Mouse (Mus musculus) stomach, postnatal 0 days (tissue): ENCODE measurements around the gene Flad1. TPM values are rescaled to one million over a fixed set of nuclear protein-coding genes. Genes with fewer than 3 reads are reported as not detected.

Source experiments
- ATAC-seq: fragments of 200-750 bp; cut with Nextera tagmentation; 2 replicates; pipeline ENCODE4 v1.8.0; 2017; ENCODE audit not compliant: low FRiP score, low TSS enrichment
- DNase-seq: peaks from one replicate; pipeline ENCODE4 v3.0.0-alpha.2; 2016; ENCODE audit warnings: low spot score
- H3K27ac ChIP-seq: fragments of 300-500 bp; sonication (generic); replicated peaks from 2 replicates; pipeline ENCODE4 v1.5.1; 2014; ENCODE audit warnings: mild to moderate bottlenecking, control low read depth
- H3K27me3 ChIP-seq: fragments of 300-500 bp; sonication (generic); 2 replicates; pipeline ENCODE4 v1.6.1; 2014; ENCODE audit warnings: low read length; ENCODE audit not compliant: control insufficient read depth, insufficient read depth
- H3K36me3 ChIP-seq: fragments of 300-500 bp; sonication (generic); 2 replicates; pipeline ENCODE4 v1.6.1; 2014; ENCODE audit warnings: low read length, mixed read lengths; ENCODE audit not compliant: control insufficient read depth, insufficient read depth
- H3K4me1 ChIP-seq: fragments of 300-500 bp; sonication (generic); replicated peaks from 2 replicates; pipeline ENCODE4 v1.6.1; 2014; ENCODE audit warnings: antibody characterized with exemption; ENCODE audit not compliant: control insufficient read depth, insufficient read depth
- H3K4me2 ChIP-seq: fragments of 300-500 bp; sonication (generic); replicated peaks from 2 replicates; pipeline ENCODE4 v1.6.1; 2014; ENCODE audit warnings: low read depth, mild to moderate bottlenecking, control low read depth, moderate library complexity
- H3K4me3 ChIP-seq: fragments of 300-500 bp; sonication (generic); 2 replicates; pipeline ENCODE4 v1.5.1; 2014; ENCODE audit warnings: low read depth, low read length, control low read depth
- H3K9ac ChIP-seq: fragments of 300-500 bp; sonication (generic); 2 replicates; pipeline ENCODE4 v1.6.1; 2014; ENCODE audit warnings: mild to moderate bottlenecking, low read length, control low read depth, mixed read lengths
- H3K9me3 ChIP-seq: fragments of 300-500 bp; sonication (generic); 2 replicates; pipeline ENCODE4 v1.6.1; 2016; ENCODE audit warnings: low read length; ENCODE audit not compliant: control insufficient read depth
- CTCF ChIP-seq: IDR thresholded peaks from 2 replicates; pipeline ENCODE4 v1.5.1; 2016; ENCODE audit warnings: antibody characterized with exemption, low read depth, mild to moderate bottlenecking, moderate library complexity
- EP300 ChIP-seq: optimal IDR thresholded peaks from 2 replicates; pipeline ENCODE3; 2016; ENCODE audit warnings: antibody characterized with exemption
- WGBS: fragments of 180-500 bp; shearing (Covaris S2); extraction: QIAGEN DNeasy Blood & Tissue Kit; methylation state at CpG from one replicate; pipeline ENCODE4 v1.1.7; 2014; 5-methylcytosine and 5-hydroxymethylcytosine counted together
- polyA plus RNA-seq: library from polyadenylated mRNA; unstranded; fragments of >200 nt; fragmentation: Nextera tagmentation; extraction: Ambion mirVana; gene quantifications from 2 replicates; pipeline ENCODE4 v1.2.1, GENCODE M21; 2015

Gene Flad1
- polyA plus RNA-seq, 1 experiment from 2014 or later, result 20.9 TPM

DNA sequence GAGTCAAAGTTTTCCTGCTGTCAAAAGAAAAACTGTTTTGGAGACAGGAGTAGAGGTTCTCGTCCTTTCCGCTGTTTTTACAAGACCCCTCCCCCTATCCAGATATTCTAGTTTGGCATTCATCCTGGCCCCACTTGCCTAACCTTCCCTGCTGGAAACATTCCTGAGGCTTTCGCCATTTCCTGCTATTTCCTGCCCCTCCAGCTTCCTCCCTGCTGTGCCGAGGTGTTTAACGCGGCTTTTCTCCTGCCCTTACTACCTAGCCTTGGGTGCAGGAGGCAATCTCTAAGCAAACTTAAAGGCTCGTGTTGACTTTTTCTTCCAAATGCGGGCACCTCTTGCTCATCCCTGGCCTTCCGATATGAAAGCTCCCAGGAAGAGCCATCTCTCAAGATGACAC is 7.9 kb upstream of the Flad1 start:
- 1% methylated on average over 9 of the region's 9 CpGs for WGBS
- Histone ChIP-seq H3K9ac (peak overlapping the region; percentile 88), H3K27me3 (no peaks in the 10 kb centered on the region), H3K27ac (peak overlapping the region; percentile 99), H3K4me2 (peak overlapping the region; percentile 81), H3K4me1 (peaks cover 6% of the 10 kb centered on the region), H3K9me3 (no peaks in the 10 kb centered on the region), H3K4me3 (peak overlapping the region; percentile 69), H3K36me3 (peaks cover 7% of the 10 kb centered on the region; the same call in 1 of the 2 replicates)
- ATAC-seq (no peak), DNase-seq (peak; percentile 51)
- TF ChIP-seq EP300 (no peak), CTCF (no peak)

GRCm38 (mm10) chr3:89418861-89419250 is 7.2 kb upstream of the Flad1 start:
- Histone ChIP-seq H3K4me2 (peak overlapping the region; percentile 81), H3K27ac (peak overlapping the region; percentile 99), H3K4me3 (peak overlapping the region; percentile 69), H3K4me1 (peaks cover 6% of the 10 kb centered on the region), H3K9me3 (no peaks in the 10 kb centered on the region), H3K27me3 (no peaks in the 10 kb centered on the region), H3K9ac (peak overlapping the region; percentile 88), H3K36me3 (peaks cover 4% of the 10 kb centered on the region; the same call in 1 of the 2 replicates)
- under 1% methylated on average over 16 of the region's 16 CpGs for WGBS
- TF ChIP-seq CTCF (no peak), EP300 (no peak)
- DNase-seq (peak; percentile 88), ATAC-seq (peak; percentile 40; the same call in 1 of the 2 replicates)

DNA sequence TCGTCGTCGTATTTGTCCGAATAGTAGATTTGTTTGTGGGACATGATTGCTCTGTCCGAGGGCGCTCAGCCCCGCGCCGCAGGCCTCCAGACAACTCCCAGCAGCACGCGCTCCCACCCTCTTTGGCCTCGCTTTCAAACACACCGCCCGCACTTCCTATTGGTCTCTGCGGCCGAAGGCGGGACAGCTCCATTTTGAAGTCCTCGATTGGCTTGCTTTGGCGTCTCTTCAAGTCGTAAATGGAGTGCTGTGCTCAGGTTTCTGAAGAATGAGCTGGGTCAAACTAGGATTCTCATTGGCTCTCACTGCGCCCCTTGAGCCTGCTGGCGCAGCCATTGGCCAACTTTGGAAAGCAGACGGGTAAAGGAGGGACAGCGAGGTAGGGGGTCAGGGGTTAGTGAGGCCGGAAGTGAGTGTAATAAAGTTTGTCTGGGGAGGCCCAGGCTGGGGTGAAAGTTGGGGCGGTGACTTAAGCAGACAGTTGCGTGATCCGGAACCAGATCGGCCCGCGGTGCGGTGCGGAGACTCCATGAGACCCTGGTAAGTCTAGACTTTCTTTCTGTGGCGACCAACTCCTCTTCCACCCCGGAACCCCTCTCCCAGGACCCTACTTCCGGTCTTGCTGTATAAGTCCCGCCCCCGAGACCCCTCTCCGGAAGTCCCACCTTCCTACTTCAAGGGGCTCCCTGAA is 6.6 kb upstream of the Flad1 start, which contains the start of the genes Cks1b and Shc1:
TSS of gene Cks1b (minus strand) at position 214 of the 691 bp plus-strand sequence.
TSS of gene Shc1 (plus strand) at position 274 of the 691 bp plus-strand sequence.
- under 1% methylated on average over 38 of the region's 39 CpGs for WGBS
- H3K36me3 ChIP-seq, result peaks cover 3% of the 10 kb centered on the region; the same call in 1 of the 2 replicates
- peak within 1 kb of the TSS; percentile 99 for H3K27ac ChIP-seq
- peak within 1 kb of the TSS; percentile 81 for H3K4me2 ChIP-seq
- ATAC-seq, result peak; percentile 95
- no peaks in the 10 kb centered on the region for H3K9me3 ChIP-seq
- peak within 1 kb of the TSS; percentile 69 for H3K4me3 ChIP-seq
- H3K9ac ChIP-seq, result peak within 1 kb of the TSS; percentile 88
- peak; percentile 96 for DNase-seq
- TF ChIP-seq EP300, result no peak
- TF ChIP-seq CTCF, result no peak
- peaks cover 6% of the 10 kb centered on the region for H3K4me1 ChIP-seq
- no peaks in the 10 kb centered on the region for H3K27me3 ChIP-seq

DNA sequence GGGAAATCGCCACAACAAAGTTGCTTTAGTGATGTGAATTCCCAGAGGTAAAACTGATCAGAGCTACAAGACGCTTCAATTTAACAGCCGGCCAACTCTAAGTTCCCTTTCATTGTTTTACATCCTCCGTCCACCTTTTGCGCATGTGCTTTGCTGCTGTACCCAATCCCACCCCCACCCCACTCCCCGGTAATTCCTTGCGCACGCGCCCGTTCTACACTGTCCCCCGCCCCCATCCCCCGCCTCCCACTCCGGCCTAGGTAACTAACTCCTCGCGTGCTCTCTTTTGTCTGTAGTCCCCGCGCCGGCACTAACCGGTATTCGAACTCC is 6.1 kb upstream of the Flad1 start:
- Histone ChIP-seq H3K27me3 (no peaks in the 10 kb centered on the region), H3K9me3 (no peaks in the 10 kb centered on the region), H3K4me2 (peak overlapping the region; percentile 68), H3K9ac (peak overlapping the region; percentile 43), H3K36me3 (peaks cover 3% of the 10 kb centered on the region; the same call in 1 of the 2 replicates), H3K27ac (peak overlapping the region; percentile 74), H3K4me3 (peak overlapping the region; percentile 69), H3K4me1 (peaks cover 6% of the 10 kb centered on the region)
- ATAC-seq (no peak), DNase-seq (no peak)
- WGBS, result 1% methylated on average over 20 of the region's 20 CpGs
- TF ChIP-seq CTCF (no peak), EP300 (no peak)

GRCm38 (mm10) chr3:89417131-89417530 is 5.5 kb upstream of the Flad1 start:
- H3K27me3 ChIP-seq, result no peaks in the 10 kb centered on the region
- H3K27ac ChIP-seq, result no peak overlapping the region
- peaks cover 6% of the 10 kb centered on the region for H3K4me1 ChIP-seq
- H3K4me3 ChIP-seq, result peak overlapping the region; percentile 69
- 23% methylated on average over 2 of the region's 2 CpGs for WGBS
- no peaks in the 10 kb centered on the region for H3K9me3 ChIP-seq
- DNase-seq (no peak), ATAC-seq (no peak)
- H3K4me2 ChIP-seq, result peak overlapping the region; percentile 68
- TF ChIP-seq CTCF (no peak), EP300 (no peak)
- peaks cover 3% of the 10 kb centered on the region; the same call in 1 of the 2 replicates for H3K36me3 ChIP-seq
- H3K9ac ChIP-seq, result no peak overlapping the region; the same call in 1 of the 2 replicates

GRCm38 (mm10) chr3:89416158-89416557 is 4.5 kb upstream of the Flad1 start:
- H3K4me2 ChIP-seq, result no peak overlapping the region

More at GRCm38 (mm10) chr3:89416158-89416557, 4.5 kb upstream of the Flad1 start:
- WGBS, result 96% methylated on average over 8 of the region's 8 CpGs
- TF ChIP-seq CTCF (no peak), EP300 (no peak)
- H3K36me3 ChIP-seq, result peaks cover 3% of the 10 kb centered on the region; the same call in 1 of the 2 replicates
- H3K4me3 ChIP-seq, result no peak overlapping the region
- H3K4me1 ChIP-seq, result peaks cover 7% of the 10 kb centered on the region
- no peak overlapping the region for H3K27ac ChIP-seq
- H3K9me3 ChIP-seq, result no peaks in the 10 kb centered on the region
- H3K27me3 ChIP-seq, result no peaks in the 10 kb centered on the region
- DNase-seq (no peak), ATAC-seq (no peak)
- no peak overlapping the region for H3K9ac ChIP-seq
